Mouse (Mus musculus) gastrocnemius, postnatal 14 days (tissue): ENCODE measurements around the gene Gm17949. TPM values are rescaled to one million over a fixed set of nuclear protein-coding genes. Genes with fewer than 3 reads are reported as not detected.

Source experiments
- total RNA-seq, 2 experiments: library from RNA; stranded (reverse); gene quantifications; 2 replicates each; pipeline ENCODE4 v1.2.3; 2021

Gm17949 gene
- total RNA-seq, 2 experiments from 2014 or later, result not detected

Other genes starting within 250 kb of the Gm17949 start
- 10 to 100 TPM; 12.9 to 13.2 TPM for gene Dus3l, start 246.7 kb upstream of the Gm17949 start, total RNA-seq
- under 1 TPM in 1 of 2 experiments, not detected in 1; 0.14 TPM for gene Prr22, start 241.2 kb upstream of the Gm17949 start, total RNA-seq
- 1 to 10 TPM; 3.3 to 4.7 TPM for gene Rfx2, start 180.5 kb upstream of the Gm17949 start, total RNA-seq
- gene Acsbg2, start 137.0 kb upstream of the Gm17949 start, total RNA-seq, result not detected
- not detected for gene 1700061G19Rik, start 136.0 kb upstream of the Gm17949 start, total RNA-seq
- 10 to 100 TPM; 13.9 to 17.1 TPM for gene Mllt1, start 76.1 kb upstream of the Gm17949 start, total RNA-seq
- not detected for gene Acer1, start 29.3 kb upstream of the Gm17949 start, total RNA-seq
- gene Clpp, start 21.2 kb upstream of the Gm17949 start, total RNA-seq, result 10 to 100 TPM; 32.7 to 33.3 TPM
- 10 to 100 TPM; 23.3 to 25.2 TPM for gene Alkbh7, start 14.1 kb upstream of the Gm17949 start, total RNA-seq
- not detected for gene Pspn, start 11.5 kb upstream of the Gm17949 start, total RNA-seq
- 10 to 100 TPM; 20.6 to 23.6 TPM for gene Gtf2f1, start 181 bp upstream of the Gm17949 start, total RNA-seq
- gene Khsrp, start 20.1 kb downstream of the Gm17949 start, total RNA-seq, result 10 to 100 TPM; 31.9 to 36.4 TPM
- not detected for gene Slc25a41, start 30.2 kb downstream of the Gm17949 start, total RNA-seq
- under 1 TPM; 0.53 to 0.68 TPM for gene Crb3, start 47.6 kb downstream of the Gm17949 start, total RNA-seq
- 10 to 100 TPM; 31.7 to 38.2 TPM for gene Slc25a23, start 48.4 kb downstream of the Gm17949 start, total RNA-seq
- gene Dennd1c, start 67.0 kb downstream of the Gm17949 start, total RNA-seq, result under 1 TPM; 0.51 to 0.58 TPM
- gene Tubb4a, start 76.3 kb downstream of the Gm17949 start, total RNA-seq, result 1 to 10 TPM; 1.5 to 3.3 TPM
- gene Tnfsf9, start 93.9 kb downstream of the Gm17949 start, total RNA-seq, result 1 to 10 TPM in 1 of 2 experiments, under 1 TPM in 1; 0.82 to 1.0 TPM
- gene Cd70, start 138.3 kb downstream of the Gm17949 start, total RNA-seq, result not detected
- gene Tnfsf14, start 182.7 kb downstream of the Gm17949 start, total RNA-seq, result not detected
- gene C3, start 216.7 kb downstream of the Gm17949 start, total RNA-seq, result 1 to 10 TPM in 1 of 2 experiments, under 1 TPM in 1; 0.60 to 1.2 TPM
- 10 to 100 TPM; 21.8 to 24.6 TPM for gene Gpr108, start 237.0 kb downstream of the Gm17949 start, total RNA-seq
- 10 to 100 TPM; 69.4 to 75.6 TPM for gene Trip10, start 238.0 kb downstream of the Gm17949 start, total RNA-seq